Mouse (Mus musculus) lung, embryonic 14.5 days (tissue): Measurements from ENCODE around the gene Lipc. TPM values are rescaled to one million over a fixed set of nuclear protein-coding genes. Genes with fewer than 3 reads are reported as not detected.

ENCODE experiments used
- ATAC-seq: fragments of 200-750 bp; cut with Nextera tagmentation; 2 replicates; pipeline ENCODE4 v1.8.0; 2017; ENCODE audit warnings: mild to moderate bottlenecking, moderate TSS enrichment, moderate library complexity; ENCODE audit not compliant: insufficient read depth
- DNase-seq: peaks from one replicate; pipeline ENCODE4 v3.0.0-alpha.2; 2015
- H3K27ac ChIP-seq: fragments of 300-500 bp; sonication (generic); 2 replicates; pipeline ENCODE4 v1.5.1; 2014; ENCODE audit warnings: low read depth, mild to moderate bottlenecking, moderate library complexity
- H3K27me3 ChIP-seq: fragments of 300-500 bp; sonication (generic); 2 replicates; pipeline ENCODE4 v1.6.1; 2014; ENCODE audit warnings: low read length, control low read depth; ENCODE audit not compliant: insufficient read depth
- H3K36me3 ChIP-seq: fragments of 300-500 bp; sonication (generic); 2 replicates; pipeline ENCODE4 v1.6.1; 2014; ENCODE audit warnings: control low read depth; ENCODE audit not compliant: insufficient read depth
- H3K4me1 ChIP-seq: fragments of 300-500 bp; sonication (generic); 2 replicates; pipeline ENCODE4 v1.6.1; 2014; ENCODE audit warnings: antibody characterized with exemption, control low read depth; ENCODE audit not compliant: insufficient read depth
- H3K4me2 ChIP-seq: fragments of 300-500 bp; sonication (generic); 2 replicates; pipeline ENCODE4 v1.6.1; 2014; ENCODE audit warnings: mild to moderate bottlenecking
- H3K4me3 ChIP-seq: fragments of 300-500 bp; sonication (generic); 2 replicates; pipeline ENCODE4 v1.5.1; 2014; ENCODE audit warnings: low read depth, low read length
- H3K9ac ChIP-seq: fragments of 300-500 bp; sonication (generic); 2 replicates; pipeline ENCODE4 v1.6.1; 2014
- H3K9me3 ChIP-seq: fragments of 300-500 bp; sonication (generic); 2 replicates; pipeline ENCODE4 v1.6.1; 2016; ENCODE audit warnings: low read depth, low read length, control low read depth
- CTCF ChIP-seq: IDR thresholded peaks from 2 replicates; pipeline ENCODE4 v1.5.1; 2016; ENCODE audit warnings: antibody characterized with exemption, low read depth
- WGBS: fragments of 180-500 bp; shearing (Covaris S2); extraction: QIAGEN DNeasy Blood & Tissue Kit; methylation state at CpG from one replicate; pipeline ENCODE4 v1.1.7; 2014; 5-methylcytosine and 5-hydroxymethylcytosine counted together
- polyA plus RNA-seq: library from polyadenylated mRNA; unstranded; fragments of >200 nt; fragmentation: Nextera tagmentation; extraction: Ambion mirVana; gene quantifications from 2 replicates; pipeline ENCODE4 v1.2.1, GENCODE M21; 2014

Lipc gene
- polyA plus RNA-seq, 1 experiment from 2014 or later: 0.11 TPM

GRCm38 (mm10) chr9:70875490-70875889, 76.5 kb downstream of the Lipc start:
- no peaks in the 10 kb centered on the region for H3K4me1 ChIP-seq
- no peak overlapping the region for H3K4me2 ChIP-seq
- H3K27ac ChIP-seq: no peak overlapping the region
- H3K27me3 ChIP-seq: no peaks in the 10 kb centered on the region
- H3K9me3 ChIP-seq: no peaks in the 10 kb centered on the region
- TF ChIP-seq CTCF: no peak
- no peak overlapping the region for H3K9ac ChIP-seq
- DNase-seq: no peak
- H3K4me3 ChIP-seq: no peak overlapping the region
- no peak for ATAC-seq
- H3K36me3 ChIP-seq: no peaks in the 10 kb centered on the region
- WGBS: 61% methylated on average over 4 of the region's 4 CpGs

GRCm38 (mm10) chr9:70875059-70875458, 77.0 kb downstream of the Lipc start:
- no peaks in the 10 kb centered on the region for H3K27me3 ChIP-seq
- H3K4me1 ChIP-seq: no peaks in the 10 kb centered on the region
- no peaks in the 10 kb centered on the region for H3K9me3 ChIP-seq
- TF ChIP-seq CTCF: no peak
- WGBS: 81% methylated on average over 4 of the region's 4 CpGs
- DNase-seq: no peak
- no peak overlapping the region for H3K9ac ChIP-seq
- no peak overlapping the region for H3K4me2 ChIP-seq
- no peak overlapping the region for H3K4me3 ChIP-seq
- H3K27ac ChIP-seq: no peak overlapping the region
- no peak for ATAC-seq
- H3K36me3 ChIP-seq: no peaks in the 10 kb centered on the region

GRCm38 (mm10) chr9:70872675-70873074, 79.4 kb downstream of the Lipc start:
- DNase-seq (no peak), ATAC-seq (no peak)
- Histone ChIP-seq H3K36me3 (no peaks in the 10 kb centered on the region), H3K4me2 (no peak overlapping the region), H3K9me3 (no peaks in the 10 kb centered on the region), H3K4me3 (no peak overlapping the region), H3K4me1 (no peaks in the 10 kb centered on the region), H3K27me3 (no peaks in the 10 kb centered on the region), H3K9ac (no peak overlapping the region), H3K27ac (no peak overlapping the region)
- TF ChIP-seq CTCF: no peak
- WGBS: 80% methylated on average over 8 of the region's 8 CpGs

GRCm38 (mm10) chr9:70870326-70870725, 81.7 kb downstream of the Lipc start:
- Histone ChIP-seq H3K4me3 (no peak overlapping the region), H3K4me2 (no peak overlapping the region), H3K9me3 (no peaks in the 10 kb centered on the region), H3K27me3 (no peaks in the 10 kb centered on the region), H3K4me1 (no peaks in the 10 kb centered on the region), H3K36me3 (no peaks in the 10 kb centered on the region), H3K27ac (no peak overlapping the region), H3K9ac (no peak overlapping the region)
- TF ChIP-seq CTCF: no peak
- no peak for DNase-seq
- WGBS: 86% methylated on average over 4 of the region's 4 CpGs
- no peak for ATAC-seq

- DNase-seq: peak; percentile 39
- Histone ChIP-seq H3K9me3 (no peaks in the 10 kb centered on the region), H3K9ac (no peak overlapping the region), H3K36me3 (no peaks in the 10 kb centered on the region), H3K4me2 (no peak overlapping the region), H3K27ac (no peak overlapping the region), H3K4me3 (no peak overlapping the region), H3K27me3 (no peaks in the 10 kb centered on the region), H3K4me1 (no peaks in the 10 kb centered on the region)
- WGBS: 71% methylated on average over 5 of the region's 5 CpGs
- no peak for ATAC-seq
- TF ChIP-seq CTCF: no peak
Observed at GRCm38 (mm10) chr9:70869169-70869873, 82.7 kb downstream of the Lipc start.

GRCm38 (mm10) chr9:70867381-70867780, 84.6 kb downstream of the Lipc start:
- Histone ChIP-seq H3K4me2 (no peak overlapping the region), H3K9ac (no peak overlapping the region), H3K36me3 (no peaks in the 10 kb centered on the region), H3K4me1 (peaks cover 7% of the 10 kb centered on the region; the same call in 1 of the 2 replicates), H3K27ac (no peak overlapping the region), H3K27me3 (no peaks in the 10 kb centered on the region), H3K9me3 (no peaks in the 10 kb centered on the region), H3K4me3 (no peak overlapping the region)
- no peak for DNase-seq
- TF ChIP-seq CTCF: no peak
- WGBS: 81% methylated on average over 4 of the region's 4 CpGs
- ATAC-seq: no peak

GRCm38 (mm10) chr9:70864039-70864438, 88.0 kb downstream of the Lipc start:
- Histone ChIP-seq H3K27ac (no peak overlapping the region), H3K36me3 (no peaks in the 10 kb centered on the region), H3K9ac (no peak overlapping the region), H3K4me3 (no peak overlapping the region), H3K4me1 (peaks cover 7% of the 10 kb centered on the region; the same call in 1 of the 2 replicates), H3K4me2 (no peak overlapping the region), H3K9me3 (no peaks in the 10 kb centered on the region), H3K27me3 (no peaks in the 10 kb centered on the region)
- TF ChIP-seq CTCF: no peak
- ATAC-seq (no peak), DNase-seq (peak; percentile 11)
- WGBS: 41% methylated on average over 8 of the region's 8 CpGs
